Mouse (Mus musculus) hindlimb bud, embryonic 11.5 days (tissue): ENCODE measurements around the gene Olfr463.
A peak's percentile ranks its signal among the peaks of the same experiment; 100 is the strongest.
"Not testable (repeated sequence)": the region's sequence is repeated elsewhere in the genome, so short reads cannot be mapped to it uniquely, and the experiment has no call there.

Experiments
- DNase-seq: peaks from one replicate; pipeline ENCODE4 v3.0.0-alpha.2; 2012; ENCODE audit warnings: low read depth, low spot score; ENCODE audit errors: extremely low spot score

Olfr463 gene

DNA sequence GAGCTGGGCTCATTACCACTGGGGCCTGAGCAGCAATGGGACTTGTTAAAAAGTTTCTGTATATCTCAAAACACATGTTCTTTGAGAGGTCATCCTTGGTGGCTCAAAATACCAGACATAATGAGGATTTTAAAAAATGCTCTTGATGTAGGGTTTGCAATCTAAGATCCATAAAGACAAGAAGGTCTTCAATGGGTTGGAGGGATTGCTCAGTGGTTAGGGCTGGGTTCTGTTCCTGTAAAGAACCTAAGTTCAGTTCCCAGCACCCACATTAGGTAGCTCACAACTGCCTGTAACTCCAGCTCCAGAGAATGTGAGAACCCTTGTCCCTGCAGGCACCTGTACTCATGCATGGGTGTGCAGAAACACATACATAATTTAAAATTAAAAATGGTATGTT lies at the start of gene Olfr463:
Gene Olfr463, minus strand, starts transcription at position 101 of the 400 bp plus-strand sequence.
- no peak for DNase-seq

DNA sequence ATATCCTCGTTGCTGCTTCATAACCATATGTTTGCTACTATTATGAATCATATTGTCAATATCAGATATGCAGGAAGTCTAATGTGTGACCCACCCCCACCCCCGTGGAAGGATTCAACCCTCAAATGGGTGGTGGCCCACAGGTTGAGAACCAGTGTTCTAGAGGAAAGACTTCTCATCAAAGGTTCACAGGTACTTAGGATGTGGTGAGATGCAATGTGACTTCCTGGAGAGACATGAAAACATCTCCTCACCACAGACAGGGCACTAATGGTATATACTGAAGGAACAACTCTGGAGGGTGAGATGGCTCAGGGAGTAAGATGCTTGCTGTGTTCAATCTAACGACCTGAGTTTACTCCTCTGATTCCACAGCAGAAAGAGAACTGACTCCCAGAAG lies 38.3 kb upstream of the Olfr463 start:
- DNase-seq, result no peak

GRCm38 (mm10) chr11:87933731-87934130 lies 36.5 kb upstream of the Olfr463 start:
- no peak for DNase-seq

GRCm38 (mm10) chr11:87930348-87930747 lies 33.2 kb upstream of the Olfr463 start:
- DNase-seq, result no peak

DNA sequence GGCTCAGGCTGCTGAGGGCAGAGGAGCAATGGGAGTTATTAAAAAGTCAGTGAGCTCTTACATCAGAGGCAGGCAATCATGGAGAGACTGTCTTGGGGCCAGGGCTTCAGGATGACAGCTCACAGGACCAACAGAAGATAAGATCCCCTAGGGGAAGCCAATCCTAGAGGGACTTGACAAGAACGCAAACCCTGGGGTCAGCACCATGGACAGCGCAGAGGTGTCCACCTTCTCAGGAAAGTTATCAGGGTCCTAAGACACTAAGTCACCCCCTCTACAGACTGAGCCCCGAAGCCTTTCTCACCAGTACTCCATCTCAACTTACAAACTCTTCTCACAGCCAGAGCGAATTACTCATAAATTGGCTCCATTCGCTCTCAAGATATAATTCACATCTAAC lies 23.8 kb upstream of the Olfr463 start, which contains the start of gene Olfr464:
Gene Olfr464, minus strand, starts transcription at position 2 of the 400 bp plus-strand sequence.
- peak; percentile 60 for DNase-seq

DNA sequence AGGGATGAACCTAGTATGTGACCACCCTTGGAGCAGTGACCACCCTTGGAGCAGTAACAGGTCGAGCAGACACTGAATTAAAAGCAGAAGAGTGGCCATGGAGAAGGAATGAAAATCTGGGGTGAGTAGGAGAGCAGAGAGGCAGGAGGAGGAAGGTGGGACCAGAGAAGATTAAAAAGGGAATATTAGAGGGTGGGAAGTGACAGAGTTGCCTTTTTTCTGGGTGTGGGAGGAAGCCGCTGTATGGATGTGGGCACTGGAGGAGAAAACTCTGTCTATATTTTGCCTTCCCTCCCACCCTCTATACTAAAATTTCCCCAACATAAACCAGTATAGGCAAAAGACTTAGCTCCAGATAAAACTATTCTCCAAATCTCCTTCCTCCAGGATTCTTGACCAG lies 23.1 kb upstream of the Olfr463 start:
- no peak for DNase-seq

DNA sequence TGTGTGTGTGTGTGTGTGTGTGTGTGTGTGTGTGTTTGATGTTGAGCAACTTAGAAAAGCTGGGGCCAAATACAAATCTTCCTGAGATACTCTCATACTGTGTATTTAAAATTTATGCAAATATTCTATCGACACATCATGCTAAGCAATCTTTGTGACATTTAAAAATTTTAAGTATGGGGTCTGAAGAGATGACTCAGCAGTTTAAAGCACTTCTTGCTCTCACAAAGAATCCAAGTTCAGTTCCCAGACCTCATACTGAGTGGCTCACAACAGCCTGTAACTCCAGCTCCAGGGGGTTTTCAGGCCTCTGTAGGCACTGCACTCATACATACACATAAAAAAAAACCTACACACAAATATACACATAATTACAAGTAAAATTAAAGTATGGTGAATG lies 18.8 kb upstream of the Olfr463 start:
- no peak for DNase-seq

GRCm38 (mm10) chr11:87904331-87904730 lies 7.1 kb upstream of the Olfr463 start:
- no peak for DNase-seq

DNA sequence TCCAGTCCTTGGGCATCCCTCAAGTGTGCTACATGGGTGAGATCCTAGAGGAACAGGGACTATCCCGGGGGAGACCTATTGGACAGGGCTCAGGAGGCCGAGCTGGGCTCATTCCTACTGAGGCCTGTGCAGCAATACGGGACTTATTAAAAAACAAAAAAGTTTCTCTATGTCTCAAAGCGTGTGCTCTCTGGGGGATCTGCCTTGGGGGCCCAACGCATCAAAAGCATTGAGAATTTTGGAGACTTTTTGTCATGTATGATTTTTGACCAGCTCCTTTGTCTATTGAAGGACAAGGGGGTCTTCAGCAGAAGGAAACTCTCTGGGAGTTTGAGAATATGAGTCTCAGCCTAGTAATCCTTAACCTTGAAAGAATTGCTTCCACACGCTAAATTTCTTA lies 5.0 kb downstream of the Olfr463 start, which contains the start of gene Olfr462:
Gene Olfr462, minus strand, starts transcription at position 101 of the 400 bp plus-strand sequence.
- DNase-seq, result no peak

DNA sequence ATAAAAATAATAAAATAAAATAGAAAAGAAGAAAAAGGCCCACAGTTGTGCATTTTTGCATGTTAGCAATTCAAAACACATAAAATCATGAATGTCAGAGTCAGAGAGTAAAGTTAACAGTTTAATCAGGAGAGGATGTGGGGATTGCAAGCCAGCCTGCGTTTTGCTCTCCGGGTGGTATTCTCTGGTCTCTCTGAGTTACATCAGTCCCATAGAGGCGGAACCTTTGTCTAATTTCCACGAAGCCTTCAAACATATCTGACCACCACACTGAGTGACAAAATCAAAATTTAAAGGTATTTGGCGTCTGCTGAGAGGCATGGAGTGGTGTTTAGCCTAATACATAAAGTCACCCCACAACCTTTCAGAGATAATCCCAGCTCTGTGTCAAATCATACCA lies 12.3 kb downstream of the Olfr463 start:
- no peak for DNase-seq

DNA sequence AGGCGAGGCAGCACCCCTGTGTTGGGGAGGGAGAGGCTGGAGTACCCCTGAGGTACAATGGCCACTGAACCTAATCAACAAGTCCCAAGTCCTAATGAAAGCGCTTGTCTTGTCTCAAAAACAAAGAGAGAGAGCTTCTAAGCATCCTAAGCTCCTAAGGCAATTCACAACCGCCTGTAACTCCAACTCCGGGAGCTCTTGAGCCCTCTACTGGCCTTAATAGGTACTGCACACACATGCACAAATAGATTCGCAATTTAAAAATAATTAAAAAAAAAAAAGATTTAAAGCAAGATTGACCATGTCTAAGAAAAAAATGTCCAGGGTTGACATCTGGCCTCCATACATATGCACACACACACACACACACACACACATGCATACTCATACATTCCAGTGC lies 13.7 kb downstream of the Olfr463 start:
- peak; percentile 16 for DNase-seq

GRCm38 (mm10) chr11:87881714-87882113 lies 15.5 kb downstream of the Olfr463 start:
- no peak for DNase-seq

DNA sequence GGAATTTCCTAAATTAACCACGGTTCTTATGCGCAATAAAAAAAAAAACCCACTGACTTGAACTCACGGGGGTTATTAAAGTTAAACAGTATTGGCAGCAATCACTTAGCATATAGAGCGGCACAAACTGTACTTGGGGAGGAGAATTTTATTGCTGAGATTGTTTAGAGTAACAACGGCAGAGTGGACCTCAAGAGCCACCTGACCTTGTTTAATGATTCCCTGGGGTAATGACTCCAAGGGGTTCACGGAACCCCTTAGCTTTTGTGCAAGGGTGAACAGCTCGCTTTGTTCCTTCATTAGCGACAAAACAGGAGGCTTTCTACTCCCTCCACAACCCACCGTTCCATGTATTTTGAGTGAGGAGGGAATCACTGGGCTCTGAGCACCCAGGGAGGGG lies 17.4 kb downstream of the Olfr463 start:
- no peak for DNase-seq

GRCm38 (mm10) chr11:87875436-87875835 lies 21.8 kb downstream of the Olfr463 start, which contains the start of gene Epx:
Epx (minus strand) TSS chr11:87875536.
- no peak for DNase-seq

DNA sequence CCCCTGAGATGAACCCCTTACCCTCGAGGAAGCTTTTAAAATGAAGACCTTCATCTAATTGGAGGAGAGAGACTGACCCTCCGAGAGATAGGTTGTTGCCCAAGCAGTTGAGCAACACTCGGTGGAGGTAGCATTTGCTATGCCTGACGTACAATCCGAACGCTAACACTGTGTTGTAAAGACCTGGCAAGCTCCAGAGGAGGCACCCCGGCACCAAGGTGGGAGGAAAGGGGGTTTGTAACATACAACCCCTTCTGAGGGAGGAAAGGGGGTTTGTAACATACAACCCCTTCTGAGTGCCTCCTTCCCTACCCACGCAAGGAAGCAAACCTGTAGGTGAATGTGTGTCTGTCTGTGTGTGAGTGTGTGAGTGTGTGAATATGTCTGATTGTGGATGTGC lies 25.4 kb downstream of the Olfr463 start:
- DNase-seq, result no peak

DNA sequence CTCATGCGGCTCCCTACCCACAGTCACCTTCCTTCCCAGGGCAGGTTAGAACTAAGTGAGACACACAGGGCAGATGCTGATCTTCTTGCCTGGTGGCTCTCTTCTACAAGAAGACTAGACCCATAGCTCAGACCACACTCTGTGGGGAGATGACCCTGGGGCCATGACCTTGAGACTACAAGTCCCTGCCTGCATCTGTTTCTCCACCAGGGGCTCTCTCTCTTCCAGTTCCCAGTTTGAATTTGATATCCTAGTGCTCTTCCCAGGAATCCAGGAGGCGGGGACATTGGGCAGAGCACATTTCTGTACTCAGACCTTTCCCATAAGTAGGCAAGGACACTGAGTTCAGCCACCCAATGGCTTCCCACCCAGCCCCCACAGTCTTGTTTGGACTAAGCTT lies 27.1 kb downstream of the Olfr463 start:
- no peak for DNase-seq

- DNase-seq, result not testable (repeated sequence)
Measured at GRCm38 (mm10) chr11:87866891-87867290, 30.3 kb downstream of the Olfr463 start.

DNA sequence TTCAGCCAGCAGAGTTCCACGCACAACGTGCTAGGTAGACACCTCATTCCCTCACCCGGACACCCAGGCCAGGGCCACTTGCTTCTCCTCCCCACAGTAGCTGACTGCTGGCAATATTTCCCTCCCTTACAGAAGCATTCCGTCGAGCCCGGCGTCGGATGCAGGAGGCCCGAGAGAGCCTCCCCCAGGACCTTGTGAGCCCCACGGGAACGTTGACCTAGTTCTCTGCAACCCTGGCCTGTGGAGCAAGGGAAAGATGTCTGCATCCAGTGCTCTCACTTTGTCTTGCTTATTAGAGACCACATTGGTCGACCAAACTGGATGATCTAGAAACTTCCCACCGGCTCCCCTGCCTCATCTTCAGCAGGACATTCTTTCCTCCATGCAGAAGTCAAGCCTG lies 34.4 kb downstream of the Olfr463 start:
- DNase-seq, result no peak

GRCm38 (mm10) chr11:87860426-87860825 lies 36.8 kb downstream of the Olfr463 start:
- DNase-seq, result no peak

DNA sequence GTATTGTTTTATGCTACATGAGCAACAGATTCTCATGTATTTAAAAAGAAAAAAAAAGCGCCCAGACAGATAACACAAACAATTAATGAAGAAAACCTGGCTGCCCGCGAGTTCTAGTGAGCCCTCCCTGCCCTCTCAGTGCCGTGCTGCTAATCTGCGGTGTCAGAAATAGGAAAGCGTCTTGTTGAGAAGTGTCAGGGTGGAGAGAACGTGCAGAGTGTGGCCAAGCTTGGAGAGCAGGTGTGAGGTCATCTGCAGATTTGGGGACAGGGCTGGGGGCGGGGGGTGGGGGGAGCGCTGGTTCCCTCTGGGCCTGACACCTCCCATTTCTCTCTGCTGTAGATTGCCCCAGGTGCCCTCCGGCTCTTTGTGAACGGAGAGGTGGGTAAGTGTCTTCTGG lies 37.9 kb downstream of the Olfr463 start:
- no peak for DNase-seq

GRCm38 (mm10) chr11:87854550-87854949 lies 42.6 kb downstream of the Olfr463 start:
- no peak for DNase-seq

GRCm38 (mm10) chr11:87853597-87853954 lies 43.6 kb downstream of the Olfr463 start:
- DNase-seq, result no peak

DNA sequence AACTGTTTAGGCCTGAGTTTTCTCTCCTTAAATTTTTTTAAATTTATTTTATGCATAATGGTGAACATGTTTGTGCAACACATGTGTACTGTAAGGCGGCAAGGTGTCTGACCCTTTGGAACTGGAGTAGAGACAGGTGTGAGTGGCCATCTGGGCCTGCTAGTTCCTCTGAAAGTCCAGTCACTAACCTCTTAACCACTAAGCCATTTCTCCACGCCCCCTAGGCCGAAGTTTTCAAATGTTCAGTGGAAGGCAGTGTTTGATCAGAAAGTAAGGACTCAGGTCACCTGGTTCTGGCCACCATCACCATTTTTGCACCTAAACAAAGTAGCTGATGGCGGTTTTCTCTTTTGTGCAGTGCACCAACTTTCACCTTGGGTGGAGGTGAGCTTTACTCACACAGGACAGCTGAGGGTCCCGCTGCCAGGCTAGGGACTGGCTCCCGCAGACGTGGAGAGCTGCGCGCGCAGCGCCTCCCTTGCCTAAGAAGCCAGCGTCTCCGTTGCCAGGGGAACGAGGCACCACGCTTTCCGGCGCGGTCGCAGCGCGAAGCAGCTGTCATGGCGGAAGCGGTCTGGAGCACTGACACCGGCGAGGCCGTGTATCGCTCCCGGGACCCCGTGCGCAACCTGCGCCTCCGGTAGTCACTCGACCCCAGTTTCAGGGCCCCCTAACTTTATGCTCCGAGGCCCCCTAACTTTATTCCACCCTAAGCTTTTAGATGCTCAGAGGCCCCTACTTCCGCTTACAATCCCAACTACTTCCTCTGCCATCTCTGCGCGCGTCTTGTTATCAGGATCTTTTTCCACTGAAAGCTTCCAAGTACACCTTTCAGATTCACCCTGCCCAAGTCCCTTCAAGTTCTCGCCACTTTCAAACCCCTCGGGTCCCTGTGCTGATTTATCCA lies 44.2 kb downstream of the Olfr463 start, which contains the start of gene Mks1:
Gene Mks1, plus strand, starts transcription at position 526 of the 907 bp plus-strand sequence.
- peak; percentile 90 for DNase-seq
